In the genomic region with DNA sequence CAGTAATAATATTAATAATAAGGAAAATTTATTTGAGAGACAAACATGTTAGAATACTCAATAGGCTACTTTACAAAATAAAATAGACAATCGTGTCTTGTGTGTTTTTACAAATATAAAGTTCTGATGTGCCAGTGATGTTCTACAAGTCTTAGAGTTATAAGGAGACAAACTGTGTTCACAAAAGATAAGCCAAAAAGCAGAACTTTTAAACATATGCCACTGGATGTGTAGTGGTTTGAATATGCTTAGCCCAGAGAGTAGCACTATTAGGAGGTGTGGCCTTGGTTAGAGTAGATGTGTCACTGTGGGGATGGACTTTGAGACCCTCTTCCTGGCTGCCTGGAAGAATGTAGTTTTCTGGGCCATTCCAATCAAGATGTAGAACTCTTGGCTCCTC, we compare ENCODE assay signal across 28 mouse cellular contexts. TPM values are rescaled to one million over a fixed set of nuclear protein-coding genes. Genes with fewer than 3 reads are reported as not detected.
"Had no signal": no experiment of that assay in that cellular context is flagged by ENCODE, and none has a peak within 500 bp of the region (broad histone marks: within the 10 kb centered on the region; RNA-seq: fewer than 3 reads in every experiment).

No protein-coding gene starts in this region.

- H3K4me3 ChIP-seq: embryonic facial prominence, embryonic 10.5 days; embryonic facial prominence, embryonic 12.5 days; embryonic facial prominence, embryonic 13.5 days; embryonic facial prominence, embryonic 15.5 days; erythroblast, embryonic 14.5 days; forebrain, embryonic 10.5 days; forebrain, embryonic 12.5 days; forebrain, embryonic 13.5 days; forebrain, embryonic 15.5 days; gastrocnemius, adult 2 months; heart, adult 2 months had no signal

- DNase-seq: cerebellum, adult 8-10 months; cerebellum, adult 9-10 months; cerebellum, adult 9-11 months; cerebellum, postnatal 10 days; cerebellum, postnatal 14 days; cerebellum, postnatal 25 days; cerebellum, postnatal 36 days; embryo, embryonic 11 days; forebrain, postnatal 0 days; gastrocnemius, adult 2 months; gastrocnemius, postnatal 10 days; gastrocnemius, postnatal 14 days; gastrocnemius, postnatal 25 days; gastrocnemius, postnatal 36 days; heart, adult 18-20 months; heart, adult 2 months had no signal

- H3K9me3 ChIP-seq: embryonic facial prominence, embryonic 10.5 days; embryonic facial prominence, embryonic 12.5 days; embryonic facial prominence, embryonic 13.5 days; embryonic facial prominence, embryonic 15.5 days; forebrain, embryonic 10.5 days; forebrain, embryonic 12.5 days; forebrain, embryonic 13.5 days; forebrain, embryonic 15.5 days had no signal

- H3K4me1 ChIP-seq: embryonic facial prominence, embryonic 10.5 days; embryonic facial prominence, embryonic 12.5 days; embryonic facial prominence, embryonic 13.5 days; embryonic facial prominence, embryonic 15.5 days; forebrain, embryonic 10.5 days; forebrain, embryonic 12.5 days; forebrain, embryonic 13.5 days; forebrain, embryonic 15.5 days had no signal

- H3K36me3 ChIP-seq: forebrain, embryonic 15.5 days had no signal

- H3K27me3 ChIP-seq: embryonic facial prominence, embryonic 12.5 days; embryonic facial prominence, embryonic 13.5 days; embryonic facial prominence, embryonic 15.5 days; forebrain, embryonic 12.5 days; forebrain, embryonic 13.5 days; forebrain, embryonic 15.5 days had no signal

- ATAC-seq: forebrain, embryonic 13.5 days; forebrain, embryonic 14.5 days; forebrain, embryonic 15.5 days; forebrain, embryonic 16.5 days; forebrain, postnatal 0 days had no signal

- H3K27ac ChIP-seq: embryonic facial prominence, embryonic 10.5 days; embryonic facial prominence, embryonic 12.5 days; embryonic facial prominence, embryonic 13.5 days; embryonic facial prominence, embryonic 15.5 days; forebrain, embryonic 10.5 days; forebrain, embryonic 12.5 days; forebrain, embryonic 13.5 days; forebrain, embryonic 15.5 days; gastrocnemius, adult 2 months; heart, adult 2 months had no signal

- H3K9ac ChIP-seq: embryonic facial prominence, embryonic 12.5 days; embryonic facial prominence, embryonic 13.5 days; embryonic facial prominence, embryonic 15.5 days; forebrain, embryonic 12.5 days; forebrain, embryonic 13.5 days; forebrain, embryonic 15.5 days; forebrain, postnatal 0 days had no signal

- H3K4me2 ChIP-seq: embryonic facial prominence, embryonic 12.5 days; embryonic facial prominence, embryonic 13.5 days; embryonic facial prominence, embryonic 15.5 days; forebrain, embryonic 12.5 days; forebrain, embryonic 13.5 days; forebrain, embryonic 15.5 days had no signal

RNA-seq across cellular contexts. Expression of a gene that starts 32.9 kb away (rescaled TPM):
- total RNA-seq: granulocyte monocyte progenitor cell, adult 5-6 weeks had no signal
